Mouse (Mus musculus): ENCODE data around the gene Ddx25. TPM values are rescaled to one million over a fixed set of nuclear protein-coding genes. Genes with fewer than 3 reads are reported as not detected.

Ddx25 gene
- polyA plus RNA-seq, 1 experiment, result 0.05 TPM

GRCm38 (mm10) chr9:35516711-35517110 is 41.6 kb downstream of the Ddx25 start:
- WGBS, result 92% methylated on average over 16 of the region's 16 CpGs
- Histone ChIP-seq H3K27ac (ENCODE audit: insufficient read depth, low read depth, low read length) (no peak overlapping the region), H3K4me1 (ENCODE audit: control insufficient read depth, insufficient read depth, low read length) (no peaks in the 10 kb centered on the region), H3K27me3 (replicated peaks; ENCODE audit: control insufficient read depth, insufficient read depth, low read length) (no peaks in the 10 kb centered on the region), H3K36me3 (ENCODE audit: control insufficient read depth, insufficient read depth, low read length) (no peaks in the 10 kb centered on the region), H3K4me3 (ENCODE audit: insufficient read depth, low read depth, low read length) (no peak overlapping the region)
- TF ChIP-seq CTCF (conservative IDR thresholded peaks at IDR 0.05; ENCODE audit: insufficient read depth, insufficient read length, low read depth, low read length), result no peak
- TF ChIP-seq POLR2A (IDR thresholded peaks at IDR 0.05; ENCODE audit: low read depth, low read length), result no peak
- DNase-seq, result no peak

GRCm38 (mm10) chr9:35516182-35516581 is 42.1 kb downstream of the Ddx25 start:
- no peaks in the 10 kb centered on the region for H3K36me3 ChIP-seq (ENCODE audit: control insufficient read depth, insufficient read depth, low read length)
- no peak for TF ChIP-seq POLR2A (IDR thresholded peaks at IDR 0.05; ENCODE audit: low read depth, low read length)
- no peak for TF ChIP-seq CTCF (conservative IDR thresholded peaks at IDR 0.05; ENCODE audit: insufficient read depth, insufficient read length, low read depth, low read length)
- 87% methylated on average over 5 of the region's 5 CpGs for WGBS
- no peaks in the 10 kb centered on the region for H3K4me1 ChIP-seq (ENCODE audit: control insufficient read depth, insufficient read depth, low read length)
- no peak overlapping the region for H3K27ac ChIP-seq (ENCODE audit: insufficient read depth, low read depth, low read length)
- no peak overlapping the region for H3K4me3 ChIP-seq (ENCODE audit: insufficient read depth, low read depth, low read length)
- no peaks in the 10 kb centered on the region for H3K27me3 ChIP-seq (replicated peaks; ENCODE audit: control insufficient read depth, insufficient read depth, low read length)
- DNase-seq, result no peak

GRCm38 (mm10) chr9:35513900-35514299 is 44.4 kb downstream of the Ddx25 start:
- Histone ChIP-seq H3K36me3 (ENCODE audit: control insufficient read depth, insufficient read depth, low read length) (no peaks in the 10 kb centered on the region), H3K27me3 (replicated peaks; ENCODE audit: control insufficient read depth, insufficient read depth, low read length) (no peaks in the 10 kb centered on the region), H3K4me1 (ENCODE audit: control insufficient read depth, insufficient read depth, low read length) (no peaks in the 10 kb centered on the region), H3K27ac (ENCODE audit: insufficient read depth, low read depth, low read length) (no peak overlapping the region), H3K4me3 (ENCODE audit: insufficient read depth, low read depth, low read length) (no peak overlapping the region)
- WGBS, result 86% methylated on average over 4 of the region's 4 CpGs
- TF ChIP-seq CTCF (conservative IDR thresholded peaks at IDR 0.05; ENCODE audit: insufficient read depth, insufficient read length, low read depth, low read length), result no peak
- DNase-seq, result no peak

- no peak overlapping the region for H3K4me3 ChIP-seq (ENCODE audit: insufficient read depth, low read depth, low read length)
- no peak for TF ChIP-seq POLR2A (IDR thresholded peaks at IDR 0.05; ENCODE audit: low read depth, low read length)
- no peak for TF ChIP-seq CTCF (conservative IDR thresholded peaks at IDR 0.05; ENCODE audit: insufficient read depth, insufficient read length, low read depth, low read length)
- H3K27me3 ChIP-seq (replicated peaks; ENCODE audit: control insufficient read depth, insufficient read depth, low read length), result no peaks in the 10 kb centered on the region
- no peaks in the 10 kb centered on the region for H3K4me1 ChIP-seq (ENCODE audit: control insufficient read depth, insufficient read depth, low read length)
- H3K36me3 ChIP-seq (ENCODE audit: control insufficient read depth, insufficient read depth, low read length), result no peaks in the 10 kb centered on the region
- no peak for DNase-seq
- WGBS, result 63% methylated on average over 8 of the region's 8 CpGs
- H3K27ac ChIP-seq (ENCODE audit: insufficient read depth, low read depth, low read length), result no peak overlapping the region
These were observed 50.1 kb downstream of the Ddx25 start for GRCm38 (mm10) chr9:35508234-35508633.

GRCm38 (mm10) chr9:35502361-35503000 is 55.8 kb downstream of the Ddx25 start:
- no peaks in the 10 kb centered on the region for H3K36me3 ChIP-seq (ENCODE audit: control insufficient read depth, insufficient read depth, low read length)
- 91% methylated on average over 10 of the region's 10 CpGs for WGBS
- TF ChIP-seq CTCF (conservative IDR thresholded peaks at IDR 0.05; ENCODE audit: insufficient read depth, insufficient read length, low read depth, low read length) (no peak), POLR2A (IDR thresholded peaks at IDR 0.05; ENCODE audit: low read depth, low read length) (no peak)
- no peaks in the 10 kb centered on the region for H3K27me3 ChIP-seq (replicated peaks; ENCODE audit: control insufficient read depth, insufficient read depth, low read length)
- no peak for DNase-seq
- no peaks in the 10 kb centered on the region for H3K4me1 ChIP-seq (ENCODE audit: control insufficient read depth, insufficient read depth, low read length)
- no peak overlapping the region for H3K4me3 ChIP-seq (ENCODE audit: insufficient read depth, low read depth, low read length)
- no peak overlapping the region for H3K27ac ChIP-seq (ENCODE audit: insufficient read depth, low read depth, low read length)

- TF ChIP-seq POLR2A (IDR thresholded peaks at IDR 0.05; ENCODE audit: low read depth, low read length) (no peak), CTCF (conservative IDR thresholded peaks at IDR 0.05; ENCODE audit: insufficient read depth, insufficient read length, low read depth, low read length) (no peak)
- H3K36me3 ChIP-seq (ENCODE audit: control insufficient read depth, insufficient read depth, low read length), result no peaks in the 10 kb centered on the region
- DNase-seq, result no peak
- WGBS, result 80% methylated on average over 6 of the region's 6 CpGs
- H3K4me1 ChIP-seq (ENCODE audit: control insufficient read depth, insufficient read depth, low read length), result no peaks in the 10 kb centered on the region
- H3K4me3 ChIP-seq (ENCODE audit: insufficient read depth, low read depth, low read length), result no peak overlapping the region
- H3K27me3 ChIP-seq (replicated peaks; ENCODE audit: control insufficient read depth, insufficient read depth, low read length), result no peaks in the 10 kb centered on the region
- H3K27ac ChIP-seq (ENCODE audit: insufficient read depth, low read depth, low read length), result no peak overlapping the region
These were observed 58.4 kb downstream of the Ddx25 start for GRCm38 (mm10) chr9:35499946-35500345.

GRCm38 (mm10) chr9:35495471-35495870 is 62.9 kb downstream of the Ddx25 start:
- no peak overlapping the region for H3K4me3 ChIP-seq (ENCODE audit: insufficient read depth, low read depth, low read length)
- H3K36me3 ChIP-seq (ENCODE audit: control insufficient read depth, insufficient read depth, low read length), result no peaks in the 10 kb centered on the region
- no peaks in the 10 kb centered on the region for H3K27me3 ChIP-seq (replicated peaks; ENCODE audit: control insufficient read depth, insufficient read depth, low read length)
- no peak for TF ChIP-seq POLR2A (IDR thresholded peaks at IDR 0.05; ENCODE audit: low read depth, low read length)
- TF ChIP-seq CTCF (conservative IDR thresholded peaks at IDR 0.05; ENCODE audit: insufficient read depth, insufficient read length, low read depth, low read length), result no peak
- H3K27ac ChIP-seq (ENCODE audit: insufficient read depth, low read depth, low read length), result no peak overlapping the region
- 62% methylated on average over 3 of the region's 3 CpGs for WGBS
- H3K4me1 ChIP-seq (ENCODE audit: control insufficient read depth, insufficient read depth, low read length), result no peaks in the 10 kb centered on the region
- DNase-seq, result no peak
